Mouse (Mus musculus) thymus, postnatal 25 days (tissue): ENCODE measurements around the gene Slc45a3.

Source experiments
- DNase-seq: peaks from one replicate; pipeline ENCODE4 v3.0.0; 2022

Gene Slc45a3

GRCm38 (mm10) chr1:131962606-131963084 lies at the start of gene Slc45a3:
TSS of gene Slc45a3 (plus strand) at chr1:131962967.
- DNase-seq, result no peak

GRCm38 (mm10) chr1:131917634-131918033 lies 45.1 kb upstream of the Slc45a3 start:
- DNase-seq, result no peak

GRCm38 (mm10) chr1:131919052-131919451 lies 43.7 kb upstream of the Slc45a3 start:
- DNase-seq, result no peak

- no peak for DNase-seq
Measured at GRCm38 (mm10) chr1:131922100-131922499, 40.7 kb upstream of the Slc45a3 start.

- DNase-seq, result no peak
Measured at GRCm38 (mm10) chr1:131933471-131933870, 29.3 kb upstream of the Slc45a3 start.

- DNase-seq, result peak; percentile 68
Measured at GRCm38 (mm10) chr1:131937659-131938305, 25.0 kb upstream of the Slc45a3 start.

GRCm38 (mm10) chr1:131938811-131939210 lies 24.0 kb upstream of the Slc45a3 start:
- no peak for DNase-seq

GRCm38 (mm10) chr1:131940711-131941244 lies 22.0 kb upstream of the Slc45a3 start:
- DNase-seq, result no peak

GRCm38 (mm10) chr1:131941501-131941900 lies 21.3 kb upstream of the Slc45a3 start:
- DNase-seq, result no peak

GRCm38 (mm10) chr1:131942621-131943590 lies 19.9 kb upstream of the Slc45a3 start:
- DNase-seq, result no peak

GRCm38 (mm10) chr1:131945674-131946440 lies 16.9 kb upstream of the Slc45a3 start:
- DNase-seq, result no peak

- no peak for DNase-seq
Measured at GRCm38 (mm10) chr1:131946462-131947215, 16.1 kb upstream of the Slc45a3 start.

GRCm38 (mm10) chr1:131947997-131948525 lies 14.7 kb upstream of the Slc45a3 start:
- DNase-seq, result no peak

GRCm38 (mm10) chr1:131954242-131954865 lies 8.4 kb upstream of the Slc45a3 start:
- peak; percentile 36 for DNase-seq

- no peak for DNase-seq
Measured at GRCm38 (mm10) chr1:131955131-131955757, 7.5 kb upstream of the Slc45a3 start.

- no peak for DNase-seq
Measured at GRCm38 (mm10) chr1:131957416-131957815, 5.4 kb upstream of the Slc45a3 start.

- DNase-seq, result no peak
Measured at GRCm38 (mm10) chr1:131961004-131961403, 1.8 kb upstream of the Slc45a3 start.

- peak; percentile 41 for DNase-seq
Measured at GRCm38 (mm10) chr1:131963085-131963951, 551 bp downstream of the Slc45a3 start.

- no peak for DNase-seq
Measured at GRCm38 (mm10) chr1:131964100-131964499, 1.3 kb downstream of the Slc45a3 start.

GRCm38 (mm10) chr1:131964580-131964979 lies 1.8 kb downstream of the Slc45a3 start:
- DNase-seq, result no peak
